ENCODE assay signal across 9 mouse cellular contexts in the genomic region with DNA sequence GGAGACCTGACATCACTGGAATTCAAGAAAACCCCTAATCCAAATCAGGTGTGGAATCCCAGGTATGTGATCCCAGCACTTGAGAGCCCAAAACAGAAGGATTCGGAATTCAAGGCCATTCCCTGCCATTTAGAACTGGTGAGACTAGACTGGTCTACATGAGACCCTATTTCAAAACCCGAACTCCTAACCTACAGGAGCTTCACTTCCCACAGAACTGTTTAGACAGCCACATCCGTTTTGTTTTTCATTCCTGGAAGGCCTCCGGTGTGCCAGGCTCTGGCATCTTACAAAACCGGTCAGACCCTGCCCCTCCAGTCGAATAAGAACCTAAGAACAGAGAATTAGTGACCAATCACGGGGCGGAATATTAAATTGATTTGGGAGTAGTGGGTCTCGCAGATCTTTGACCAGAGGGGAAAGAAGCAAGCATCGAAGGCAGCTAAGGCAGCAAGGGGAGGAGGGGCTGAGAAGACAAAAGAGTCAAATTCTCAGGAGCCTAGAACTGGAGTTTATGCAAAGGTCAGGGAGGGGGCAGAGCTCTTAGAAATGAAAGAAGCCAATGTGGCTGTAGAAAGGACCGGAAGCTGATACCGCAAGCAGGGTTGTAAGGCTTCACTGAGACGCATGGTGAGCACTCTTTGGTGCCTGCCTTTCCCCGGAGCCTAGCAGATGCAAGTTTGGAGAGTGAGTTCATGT. TPM values are rescaled to one million over a fixed set of nuclear protein-coding genes. Genes with fewer than 3 reads are reported as not detected.
DNase-seq lines count a peak whose midpoint lies in the region; ATAC-seq and TF ChIP-seq lines count a peak whose summit lies in the region.
"Had no signal": no experiment of that assay in that cellular context is flagged by ENCODE, and none has a peak within 500 bp of the region (broad histone marks: within the 10 kb centered on the region; RNA-seq: fewer than 3 reads in every experiment).

No protein-coding gene starts in this region.

- H3K9ac ChIP-seq in liver, embryonic 12.5 days, result peak overlapping the region; percentile 51
- no peak overlapping the region for H3K9ac ChIP-seq in midbrain, embryonic 13.5 days (replicated peaks)

- no peaks in the 10 kb centered on the region for H3K36me3 ChIP-seq in testis, adult 2 months (ENCODE audit: control insufficient read depth, insufficient read depth, low read length)
- H3K36me3 ChIP-seq in liver, embryonic 12.5 days, result peaks cover 19% of the 10 kb centered on the region
- no peaks in the 10 kb centered on the region for H3K36me3 ChIP-seq in midbrain, embryonic 13.5 days

- peak; percentile 88 for DNase-seq in heart, adult 11 months
- DNase-seq in heart, postnatal 14 days, result no peak
- DNase-seq in testis, postnatal 14 days (ENCODE audit: low spot score), result no peak
- DNase-seq in thymus, postnatal 14 days, result peak; percentile 27
- DNase-seq in adrenal gland, adult 8-10 months, result no peak
- DNase-seq: left cerebral cortex, postnatal 4 days had no signal

- TF ChIP-seq CTCF in testis, adult 2 months (IDR thresholded peaks at IDR 0.05; ENCODE audit: control insufficient read depth, insufficient read depth, insufficient replicate concordance, low read depth, low read length), result no peak

- peak overlapping the region; percentile 80 for H3K4me2 ChIP-seq in liver, embryonic 12.5 days
- H3K4me2 ChIP-seq in midbrain, embryonic 13.5 days (replicated peaks), result no peak overlapping the region

- intact Hi-C loops in heart, postnatal 14 days (cut with DNase I), result loop anchor here (2.0 kb wide), 2 partner anchors 45 to 111 kb away; no protein-coding TSS in a partner anchor

- H3K4me3 ChIP-seq in testis, adult 2 months (ENCODE audit: control insufficient read depth, low read depth, low read length), result peak overlapping the region; percentile 70
- peak overlapping the region; percentile 4 for H3K4me3 ChIP-seq in liver, embryonic 12.5 days
- H3K4me3 ChIP-seq in midbrain, embryonic 13.5 days (replicated peaks), result no peak overlapping the region

- H3K4me1 ChIP-seq in testis, adult 2 months (ENCODE audit: control insufficient read depth, insufficient read depth, low read length), result peaks cover 8% of the 10 kb centered on the region
- peaks cover 72% of the 10 kb centered on the region for H3K4me1 ChIP-seq in liver, embryonic 12.5 days
- H3K4me1 ChIP-seq in midbrain, embryonic 13.5 days (replicated peaks), result peaks cover 28% of the 10 kb centered on the region

- 24% methylated on average over 14 of the region's 14 CpGs for WGBS in liver, embryonic 12.5 days (ENCODE audit: insufficient replicate concordance)
- WGBS in midbrain, embryonic 13.5 days, result 29% methylated on average over 14 of the region's 14 CpGs

- no peaks in the 10 kb centered on the region for H3K9me3 ChIP-seq in liver, embryonic 12.5 days (replicated peaks)
- no peaks in the 10 kb centered on the region for H3K9me3 ChIP-seq in midbrain, embryonic 13.5 days

- H3K27me3 ChIP-seq in testis, adult 2 months (ENCODE audit: control insufficient read depth, insufficient read depth, low read length), result no peaks in the 10 kb centered on the region
- H3K27me3 ChIP-seq in liver, embryonic 12.5 days (replicated peaks), result no peaks in the 10 kb centered on the region
- no peaks in the 10 kb centered on the region for H3K27me3 ChIP-seq in midbrain, embryonic 13.5 days

- ATAC-seq in liver, embryonic 12.5 days, result no peak
- no peak for ATAC-seq in midbrain, embryonic 13.5 days

- TF ChIP-seq POLR2A in testis, adult 2 months (IDR thresholded peaks at IDR 0.05; ENCODE audit: control insufficient read depth, low read depth, low read length), result no peak

- peak overlapping the region; percentile 12; the same call in 1 of the 2 replicates for H3K27ac ChIP-seq in testis, adult 2 months (ENCODE audit: control insufficient read depth, insufficient read depth, low read depth, low read length)
- H3K27ac ChIP-seq in liver, embryonic 12.5 days, result peak overlapping the region; percentile 67
- no peak overlapping the region for H3K27ac ChIP-seq in midbrain, embryonic 13.5 days

RNA-seq across cellular contexts. Expression of a gene that starts 1.4 kb away (rescaled TPM):
- 100 to 1,000 TPM; 270 to 280 TPM for total RNA-seq in heart, postnatal 14 days (2021)
- 189 and 204 TPM in 2 replicates for polyA plus RNA-seq in testis, adult 2 months (2012; rRNA removed)
- 130 and 134 TPM in 2 replicates for polyA plus RNA-seq in liver, embryonic 12.5 days (2016; fragmentation: Nextera tagmentation; extraction: Ambion mirVana)
- 100 to 1,000 TPM in 3 of 4 experiments, 10 to 100 TPM in 1; 94.5 to 230 (median 162) TPM for total RNA-seq in adrenal gland, adult 8-10 months (2022)
- polyA plus RNA-seq in midbrain, embryonic 13.5 days (2015; fragmentation: Nextera tagmentation; extraction: Ambion mirVana), result 65.5 and 72.5 TPM in 2 replicates

RNA-seq across cellular contexts. Expression of a gene that starts 50.4 kb away (rescaled TPM):
- total RNA-seq in heart, postnatal 14 days (2021), result 100 to 1,000 TPM in 1 of 2 experiments, 10 to 100 TPM in 1; 96.8 to 101 TPM
- 233 and 294 TPM in 2 replicates for polyA plus RNA-seq in testis, adult 2 months (2012; rRNA removed)
- 191 and 193 TPM in 2 replicates for polyA plus RNA-seq in liver, embryonic 12.5 days (2016; fragmentation: Nextera tagmentation; extraction: Ambion mirVana)
- total RNA-seq in adrenal gland, adult 8-10 months (2022), result 100 to 1,000 TPM; 129 to 155 (median 138) TPM
- 431 and 436 TPM in 2 replicates for polyA plus RNA-seq in midbrain, embryonic 13.5 days (2015; fragmentation: Nextera tagmentation; extraction: Ambion mirVana)

Comparison
In these comparisons a context has a peak if more than half of its experiments do, and no peak if none do; other contexts are left out.
1. DNase-seq: peak in heart, adult 11 months (single experiment) and thymus, postnatal 14 days (single experiment); none in heart, postnatal 14 days (0 of 2), testis, postnatal 14 days (single experiment) and adrenal gland, adult 8-10 months (single experiment).